Mouse (Mus musculus) heart, postnatal 4 days (tissue): ENCODE data around the gene Taf1a. TPM values are rescaled to one million over a fixed set of nuclear protein-coding genes. Genes with fewer than 3 reads are reported as not detected.
"Not testable (repeated sequence)": the region's sequence is repeated elsewhere in the genome, so short reads cannot be mapped to it uniquely, and the experiment has no call there.

Source experiments
- DNase-seq: peaks from one replicate; pipeline ENCODE4 v3.0.0; 2021
- total RNA-seq, 2 experiments: library from RNA; stranded (reverse); gene quantifications; 2 replicates each; pipeline ENCODE4 v1.2.3; 2021

The Taf1a gene
- 1 to 10 TPM; 8.4 to 9.6 TPM for total RNA-seq

- DNase-seq: peak; percentile 91
Measured at GRCm38 (mm10) chr1:183388426-183389406, at the start of gene Taf1a. TSS of gene Taf1a (plus strand) at chr1:183388981.

- DNase-seq: not testable (repeated sequence)
Measured at GRCm38 (mm10) chr1:183342902-183343301, 45.9 kb upstream of the Taf1a start.

- peak; percentile 89 for DNase-seq
Measured at GRCm38 (mm10) chr1:183344886-183345816, 43.6 kb upstream of the Taf1a start.

GRCm38 (mm10) chr1:183345817-183346195 is 43.0 kb upstream of the Taf1a start:
- DNase-seq: no peak

DNA sequence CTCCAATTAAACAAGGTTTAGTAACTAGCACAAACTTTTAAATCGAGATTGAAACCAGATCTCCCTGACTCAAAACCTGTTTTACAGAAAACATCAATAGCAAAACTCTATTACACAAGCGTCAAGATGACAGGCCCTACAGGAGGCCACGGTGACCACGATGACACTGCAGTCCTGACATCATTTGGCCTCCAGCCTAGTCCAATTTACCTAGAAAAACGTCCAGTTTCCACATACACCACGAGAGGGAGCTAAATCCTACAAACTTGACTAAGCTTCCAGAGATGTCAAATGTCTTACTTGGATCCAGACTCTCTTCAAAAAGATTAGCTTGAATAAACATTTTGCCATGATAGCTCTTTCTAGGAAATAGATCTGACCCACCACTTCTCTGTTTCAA is 38.9 kb upstream of the Taf1a start:
- peak; percentile 70 for DNase-seq

GRCm38 (mm10) chr1:183358901-183359300 is 29.9 kb upstream of the Taf1a start:
- DNase-seq: no peak

DNA sequence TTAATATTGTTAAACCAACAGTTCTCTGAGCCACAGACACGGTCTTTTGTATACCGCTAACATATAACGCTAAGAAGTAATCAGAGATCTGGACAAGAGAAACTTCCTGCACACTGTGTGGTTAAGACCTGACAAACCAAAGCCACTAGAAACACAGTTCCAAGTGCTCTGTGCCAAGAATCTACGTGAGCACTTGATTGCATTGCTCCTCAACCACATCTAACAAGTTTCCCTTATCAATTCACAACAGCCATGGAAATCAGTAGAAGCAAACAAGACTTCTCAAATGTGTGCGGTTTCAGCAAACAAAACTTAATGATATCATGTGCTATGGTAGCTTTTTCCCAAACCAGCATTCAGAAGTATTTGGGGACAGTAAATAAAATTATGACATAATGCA is 26.5 kb upstream of the Taf1a start:
- DNase-seq: no peak

DNA sequence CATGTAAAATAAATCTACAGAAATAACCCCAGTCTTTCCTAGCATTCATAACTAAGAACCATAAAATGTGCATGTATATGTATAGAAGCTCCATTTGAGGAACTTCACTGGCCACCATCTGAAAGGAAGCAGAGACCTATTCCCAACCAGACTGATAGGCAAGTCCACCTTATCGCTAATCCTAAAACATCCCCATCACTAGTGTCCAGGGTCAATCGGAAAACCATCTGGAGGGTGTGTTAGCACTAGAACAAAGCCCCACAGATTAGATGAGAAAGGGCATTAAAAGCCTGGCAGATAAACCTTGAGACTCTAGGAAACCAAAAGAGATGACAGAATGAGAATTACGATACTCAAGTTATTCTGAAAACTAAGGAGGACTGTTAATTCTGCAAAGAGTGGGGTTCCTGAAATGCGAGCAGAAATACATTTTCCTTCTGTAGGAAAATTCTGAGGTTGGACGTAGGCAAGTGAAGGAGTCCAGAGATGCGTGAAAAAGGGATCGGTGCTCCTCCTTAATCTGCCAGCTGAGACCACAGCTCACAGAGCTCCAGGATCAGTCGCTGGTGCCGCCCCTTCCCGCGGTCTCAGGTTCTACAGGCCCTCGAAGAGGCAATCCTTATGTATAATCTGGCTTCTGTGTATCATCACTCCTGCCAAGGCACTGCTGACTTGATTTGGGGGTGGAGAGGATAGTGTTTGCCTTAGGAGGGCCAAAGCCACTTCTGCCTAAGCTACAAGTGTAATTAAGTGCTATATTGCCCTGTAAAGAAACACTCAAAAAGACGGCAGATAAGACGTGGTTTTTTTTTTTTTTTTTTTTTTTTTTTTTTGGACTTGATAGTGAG is 25.8 kb upstream of the Taf1a start:
- no peak for DNase-seq

GRCm38 (mm10) chr1:183363577-183363867 is 25.3 kb upstream of the Taf1a start:
- no peak for DNase-seq

GRCm38 (mm10) chr1:183366361-183366760 is 22.4 kb upstream of the Taf1a start:
- no peak for DNase-seq

GRCm38 (mm10) chr1:183368601-183369400 is 20.0 kb upstream of the Taf1a start:
- peak; percentile 16 for DNase-seq

DNA sequence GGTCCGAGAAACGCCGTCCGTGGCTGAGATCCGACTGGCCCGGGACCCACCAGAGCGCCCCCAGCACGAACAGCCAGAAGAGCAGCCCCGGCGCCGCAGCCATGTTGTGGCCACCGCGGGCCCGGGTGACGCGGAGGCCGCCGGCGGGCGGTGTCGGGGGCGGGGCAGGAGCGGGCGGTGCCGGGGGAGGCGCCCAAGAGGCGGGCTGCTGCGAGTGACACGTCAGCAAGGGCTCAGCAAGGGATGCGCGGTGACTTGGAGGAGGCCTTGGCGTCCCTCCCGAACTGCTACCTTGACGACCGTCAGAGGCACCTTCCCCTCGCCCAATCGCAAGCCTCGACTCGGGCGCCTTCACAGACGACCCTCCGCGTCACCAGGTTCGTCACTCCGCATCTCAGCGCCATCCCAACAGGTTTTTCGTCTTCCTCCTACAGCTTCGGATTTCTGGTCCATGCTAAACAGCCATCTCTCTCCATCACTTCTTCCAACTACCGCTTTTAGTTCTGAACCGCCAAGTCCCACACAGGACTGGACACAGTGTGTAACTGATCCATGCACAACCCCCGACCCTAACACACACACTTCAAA is 19.3 kb upstream of the Taf1a start, which contains the start of gene Mia3:
Gene Mia3, minus strand, starts transcription at position 127 of the 588 bp plus-strand sequence.
- peak; percentile 95 for DNase-seq

DNA sequence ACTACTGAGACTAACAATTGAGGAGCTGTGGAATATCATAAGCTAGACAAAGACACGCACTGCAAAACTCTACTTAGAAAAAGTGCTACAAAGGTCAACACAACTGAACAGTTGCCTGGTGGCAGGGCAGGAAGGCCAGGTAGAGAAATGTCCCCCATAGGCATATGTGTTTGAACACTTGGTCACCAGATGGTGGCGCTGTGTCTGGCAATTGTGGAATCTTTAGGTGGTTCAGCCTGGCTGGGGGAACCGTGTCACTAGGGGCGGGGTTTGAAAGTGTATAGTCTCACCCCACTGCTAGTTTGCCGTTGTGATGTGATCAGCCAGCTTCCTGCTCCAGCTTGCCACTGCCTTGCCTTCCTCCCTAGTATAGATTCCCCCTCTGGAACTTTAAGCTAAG is 14.1 kb upstream of the Taf1a start:
- no peak for DNase-seq

- DNase-seq: no peak
Measured at GRCm38 (mm10) chr1:183377045-183377444, 11.7 kb upstream of the Taf1a start.

GRCm38 (mm10) chr1:183378321-183378941 is 10.3 kb upstream of the Taf1a start:
- DNase-seq: peak; percentile 17

- DNase-seq: not testable (repeated sequence)
Measured at GRCm38 (mm10) chr1:183379376-183379775, 9.4 kb upstream of the Taf1a start.

GRCm38 (mm10) chr1:183381816-183382215 is 7.0 kb upstream of the Taf1a start:
- no peak for DNase-seq

DNA sequence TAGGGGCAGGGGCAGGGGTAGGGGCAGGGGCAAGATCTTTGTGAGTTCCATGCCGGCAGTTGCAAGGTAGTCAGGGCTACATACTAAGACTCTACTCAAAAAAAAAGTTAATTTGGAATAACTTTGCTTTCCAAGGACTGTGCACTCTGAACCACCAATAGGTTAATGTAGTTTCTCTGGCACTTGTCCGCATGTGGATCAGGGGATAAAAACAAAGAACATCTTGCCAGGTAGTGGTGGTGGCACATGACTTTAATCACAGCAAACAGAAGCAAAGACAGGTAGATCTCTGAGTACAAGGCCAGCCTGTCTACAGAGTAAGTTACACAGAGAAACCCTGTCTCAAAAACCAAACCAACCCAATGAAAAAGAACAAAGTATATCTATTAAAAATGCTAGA is 6.2 kb upstream of the Taf1a start:
- DNase-seq: no peak

- DNase-seq: not testable (repeated sequence)
Measured at GRCm38 (mm10) chr1:183387421-183387820, 1.4 kb upstream of the Taf1a start.

DNA sequence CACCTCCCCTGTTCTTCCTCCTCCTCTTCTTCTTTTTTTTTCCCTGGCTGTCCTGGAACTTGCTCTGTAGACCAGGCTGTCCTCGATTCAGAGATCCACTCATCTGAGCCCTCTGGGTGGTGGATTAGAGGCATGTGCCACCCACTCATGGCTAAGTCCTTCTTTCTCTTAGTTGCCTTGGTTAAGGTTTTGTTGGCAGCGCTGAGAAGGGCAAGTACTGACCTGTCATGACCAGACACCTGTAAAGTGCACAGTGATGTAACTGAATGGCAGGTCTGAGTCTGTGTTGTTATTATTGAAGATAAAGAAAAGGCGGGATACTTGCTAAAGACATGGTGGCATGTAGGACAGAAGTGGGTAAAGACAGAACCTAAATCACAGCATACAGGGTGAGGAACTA is 14.6 kb downstream of the Taf1a start:
- DNase-seq: no peak
